Mouse (Mus musculus) layer of hippocampus, adult 18-20 months (tissue): ENCODE data around the gene Perm1. TPM values are rescaled to one million over a fixed set of nuclear protein-coding genes. Genes with fewer than 3 reads are reported as not detected.

Source experiments
- DNase-seq, 2 experiments: peaks; one replicate each; pipeline ENCODE4 v3.0.0; 2022; ENCODE audit warnings: low spot score in 2 of 2
- microRNA-seq, 2 experiments: library from miRNA; unstranded; fragments of <30 nt; microRNA quantifications; one replicate each; pipeline ENCODE4 v1.2.0; 2021
- total RNA-seq, 2 experiments: library from RNA; stranded (reverse); gene quantifications; 2 replicates each; pipeline ENCODE4 v1.2.3; 2021

The Perm1 gene
- total RNA-seq, 2 experiments from 2014 or later: 0.15 to 0.40 TPM

DNA sequence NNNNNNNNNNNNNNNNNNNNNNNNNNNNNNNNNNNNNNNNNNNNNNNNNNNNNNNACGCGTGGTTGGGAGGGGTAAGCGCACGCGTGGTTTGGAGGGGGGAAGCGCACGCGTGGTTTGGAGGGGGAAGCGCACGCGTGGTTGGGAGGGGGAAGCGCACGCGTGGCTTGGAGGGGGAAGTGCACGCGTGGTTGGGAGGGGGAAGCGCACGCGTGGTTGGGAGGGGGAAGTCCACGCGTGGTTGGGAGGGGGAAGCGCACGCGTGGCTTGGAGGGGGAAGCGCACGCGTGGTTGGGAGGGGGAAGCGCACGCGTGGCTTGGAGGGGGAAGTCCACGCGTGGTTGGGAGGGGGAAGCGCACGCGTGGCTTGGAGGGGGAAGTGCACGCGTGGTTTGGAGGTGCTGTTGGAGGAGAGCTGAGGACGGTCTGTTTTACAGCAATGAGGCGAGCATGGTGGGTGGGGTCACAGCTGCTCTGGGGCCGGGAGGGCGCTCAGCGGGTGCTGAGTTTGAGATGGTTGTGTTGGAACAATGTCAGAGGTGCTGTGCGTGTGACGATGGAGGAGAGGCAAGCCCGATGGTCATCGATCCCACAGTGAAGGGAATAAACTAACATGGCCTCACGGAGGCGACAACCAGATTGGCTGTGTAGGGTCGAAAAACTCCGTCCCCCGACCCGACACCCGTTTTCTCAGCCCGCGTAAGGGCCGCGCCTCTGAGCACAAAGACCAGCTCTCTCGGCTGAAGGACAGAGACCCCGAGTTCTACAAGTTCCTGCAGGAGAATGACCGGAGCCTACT lies 21.2 kb downstream of the Perm1 start:
- no peak for DNase-seq

DNA sequence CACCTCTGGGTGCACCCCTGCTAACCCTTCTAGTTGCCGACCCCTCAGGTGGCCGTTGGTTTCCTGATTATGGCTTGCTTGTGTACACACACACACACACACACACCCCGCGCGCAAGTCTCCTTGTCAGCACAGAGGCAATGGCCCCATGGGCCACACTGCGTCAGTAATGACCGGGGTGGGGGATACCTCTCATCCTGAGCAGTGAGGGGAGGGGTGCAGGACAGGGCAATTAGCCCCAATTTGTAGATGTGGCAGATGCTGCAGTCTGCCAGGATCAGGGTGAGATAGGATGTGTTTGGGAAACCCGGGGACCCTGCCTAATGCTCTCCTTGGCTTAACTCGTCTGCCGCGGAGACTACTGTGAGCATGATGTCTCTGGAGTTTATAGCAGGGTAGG lies 33.9 kb downstream of the Perm1 start:
- DNase-seq: no peak

DNA sequence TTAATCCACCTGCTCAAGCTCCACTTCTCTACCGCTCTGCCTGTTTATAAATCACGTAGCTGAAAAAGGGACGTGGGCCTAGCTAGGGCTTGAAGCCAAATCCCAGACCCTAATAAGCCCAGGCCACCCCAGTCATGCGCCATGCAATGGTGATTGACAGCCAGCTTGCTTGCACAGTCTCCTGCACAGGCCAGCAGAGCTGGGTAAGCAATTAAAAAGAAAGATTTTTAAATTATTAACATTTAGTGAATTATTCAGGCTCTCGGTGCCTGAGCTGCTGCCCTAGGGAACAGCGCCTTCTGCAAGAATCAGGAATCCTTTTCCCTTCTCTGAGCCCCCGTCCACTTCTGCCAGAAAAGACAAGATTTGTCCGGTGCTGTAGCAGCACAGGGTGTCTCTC lies 35.4 kb downstream of the Perm1 start:
- no peak for DNase-seq

DNA sequence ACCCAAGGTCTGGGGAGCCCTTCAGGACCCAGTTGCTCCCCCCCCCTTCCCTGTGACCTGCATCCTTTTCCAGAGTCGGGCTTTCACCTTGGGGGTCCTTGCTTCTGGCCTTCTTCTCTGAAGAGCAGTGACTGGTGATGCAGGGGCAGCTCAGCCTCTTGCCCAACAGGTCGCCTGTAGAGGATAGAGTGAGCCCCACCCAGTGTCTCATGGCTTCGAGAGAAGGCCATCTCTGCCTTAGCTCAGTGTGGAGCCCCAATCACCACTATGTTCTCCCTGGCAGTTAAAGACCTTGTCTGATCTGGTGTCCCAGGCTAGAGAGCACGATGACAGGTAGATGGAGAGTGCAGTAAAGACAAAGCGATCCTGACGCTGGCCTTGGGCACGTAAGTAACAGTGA lies 36.5 kb downstream of the Perm1 start:
- DNase-seq: no peak

DNA sequence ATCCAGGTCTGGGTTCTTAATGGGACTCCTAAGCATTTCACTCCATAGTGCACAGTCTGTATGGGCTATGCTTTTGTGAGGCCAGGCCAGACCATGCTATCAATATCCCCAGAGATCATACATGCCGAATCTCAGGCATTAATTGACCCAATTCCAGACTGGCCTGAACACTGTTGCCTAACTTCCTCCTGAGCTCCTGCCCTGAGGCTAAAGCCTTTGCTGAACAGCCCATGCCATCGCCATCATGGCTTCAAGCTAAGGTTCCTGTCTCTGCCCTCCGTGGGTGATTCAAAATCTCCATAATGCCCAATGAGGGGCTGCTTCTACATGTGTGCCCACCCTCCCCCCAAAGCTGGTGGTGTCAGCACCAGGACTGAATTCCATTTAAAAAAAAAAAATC lies 37.0 kb downstream of the Perm1 start:
- no peak for DNase-seq

DNA sequence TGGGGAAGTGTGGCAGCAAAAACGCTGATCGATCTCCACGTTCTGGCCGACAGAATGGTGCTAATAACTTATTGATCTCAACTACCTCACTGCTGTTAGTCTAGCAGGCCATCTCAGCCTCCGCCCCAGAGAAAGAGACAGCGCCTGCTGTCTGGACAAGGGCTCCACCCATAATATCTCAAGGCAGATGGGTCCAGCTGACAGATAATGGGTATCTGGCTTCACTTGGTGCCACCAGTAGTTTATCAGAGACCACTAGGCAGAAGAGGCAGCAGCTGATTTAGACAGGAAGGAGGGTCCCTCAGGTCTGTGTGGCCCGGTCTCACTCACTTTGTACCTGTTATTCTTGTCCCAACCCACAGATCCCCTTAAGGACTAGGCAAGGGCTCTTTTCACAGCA lies 37.4 kb downstream of the Perm1 start:
- no peak for DNase-seq

DNA sequence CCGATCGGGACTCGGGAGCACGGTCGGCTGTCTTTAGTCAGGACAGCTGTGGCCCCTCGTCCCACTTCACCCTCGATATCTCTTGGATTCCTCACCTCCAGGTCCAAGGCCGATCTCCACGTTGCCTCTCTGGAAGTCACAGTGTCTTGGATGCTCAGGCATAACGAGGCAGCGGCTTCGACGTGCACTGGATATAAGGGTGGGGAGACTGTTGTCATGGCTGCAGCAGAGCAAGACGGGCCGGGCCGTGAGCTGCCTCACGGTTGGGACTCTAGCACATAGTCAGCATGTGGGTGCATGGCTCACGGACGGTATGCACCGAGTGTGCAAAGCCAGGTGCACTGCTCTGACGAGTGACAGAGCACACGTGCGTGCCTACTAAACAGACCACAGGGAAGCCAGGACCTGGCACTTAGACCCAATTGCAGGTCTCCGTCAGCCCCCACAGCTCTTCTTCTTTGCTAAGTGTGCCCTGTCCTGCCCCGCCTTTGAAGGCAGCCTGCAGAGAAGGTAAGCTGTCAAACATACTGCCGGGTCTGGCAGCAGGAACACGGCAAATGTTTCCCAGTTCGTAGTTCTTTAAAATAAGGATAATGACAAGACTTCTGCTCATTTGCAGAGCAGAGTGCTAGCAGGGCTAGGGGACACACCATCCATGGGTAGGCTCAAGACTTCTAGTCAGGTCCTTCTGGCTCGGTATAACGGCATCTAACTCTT lies 38.9 kb downstream of the Perm1 start:
- no peak for DNase-seq

DNA sequence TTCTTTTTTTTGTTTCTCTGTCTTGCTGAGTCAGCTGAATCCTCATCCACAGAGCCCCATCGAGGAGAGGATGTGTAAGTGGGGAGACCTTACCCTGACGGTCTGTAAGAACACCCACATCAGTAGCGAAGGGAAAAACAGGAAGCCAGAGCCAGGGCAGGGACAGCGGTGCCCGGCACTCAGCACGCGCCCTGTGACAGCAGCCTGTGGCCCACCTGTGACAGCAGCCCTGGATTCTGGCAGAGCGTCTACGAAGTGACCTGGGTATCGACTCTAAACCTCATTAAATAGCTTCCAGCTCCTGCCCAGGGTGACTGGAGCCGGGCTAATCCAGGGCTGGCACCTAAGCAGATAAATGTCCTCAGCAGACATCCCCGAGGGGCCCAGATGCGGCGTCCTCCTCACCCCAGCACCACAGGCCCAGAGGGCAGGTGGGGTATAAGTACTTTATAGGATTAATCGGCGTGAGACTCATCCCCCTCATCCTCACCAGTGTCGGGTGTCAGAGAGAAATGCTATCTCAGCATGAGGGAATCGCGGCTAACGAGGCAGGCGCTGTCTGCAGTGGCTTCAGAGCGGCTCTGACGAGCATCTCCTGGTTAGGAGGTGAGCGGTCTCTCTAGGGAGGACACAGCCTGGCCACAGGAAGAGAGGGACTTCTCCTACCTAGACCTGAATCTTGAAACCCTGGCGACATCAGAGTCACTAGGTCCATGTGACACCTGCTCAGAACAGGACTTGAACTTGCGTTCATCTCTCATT lies 39.6 kb downstream of the Perm1 start, which contains the start of gene Samd11:
Samd11 (minus strand) TSS at position 580 of the 762 bp plus-strand sequence.
- DNase-seq: no peak

Small RNAs within 50 kb of the gene (microRNA-seq; reads per million reads assigned to microRNA genes)
- 1.5 to 4.7 reads per million in 2 experiments for gene Mir7658

Other genes starting within 250 kb of the Perm1 start
- 10 to 100 TPM in 1 of 2 experiments, 1 to 10 TPM in 1; 9.3 to 10.3 TPM for gene B3galt6, start 223.2 kb upstream of the Perm1 start, total RNA-seq
- 100 to 1,000 TPM; 202 to 203 TPM for gene Sdf4, start 223.0 kb upstream of the Perm1 start, total RNA-seq
- gene Tnfrsf4, start 202.0 kb upstream of the Perm1 start, total RNA-seq: 1 to 10 TPM in 1 of 2 experiments, under 1 TPM in 1; 0.94 to 1.4 TPM
- gene Tnfrsf18, start 189.7 kb upstream of the Perm1 start, total RNA-seq: not detected
- gene Ttll10, start 156.5 kb upstream of the Perm1 start, total RNA-seq: under 1 TPM; 0.33 to 0.35 TPM
- gene 9430015G10Rik, start 105.9 kb upstream of the Perm1 start, total RNA-seq: 10 to 100 TPM; 24.9 to 27.2 TPM
- under 1 TPM; 0.67 to 0.84 TPM for gene Rnf223, start 85.4 kb upstream of the Perm1 start, total RNA-seq
- 100 to 1,000 TPM; 118 to 120 TPM for gene Agrn, start 18.4 kb upstream of the Perm1 start, total RNA-seq
- under 1 TPM in 1 of 2 experiments, not detected in 1; 0.74 TPM for gene Isg15, start 15.1 kb upstream of the Perm1 start, total RNA-seq
- 1 to 10 TPM; 5.4 to 6.5 TPM for gene AW011738, start 12.6 kb upstream of the Perm1 start, total RNA-seq
- 10 to 100 TPM; 37.5 to 38.8 TPM for gene Plekhn1, start 19.0 kb downstream of the Perm1 start, total RNA-seq
- 10 to 100 TPM; 69.5 to 71.7 TPM for gene Noc2l, start 20.1 kb downstream of the Perm1 start, total RNA-seq
- gene Samd11, start 39.8 kb downstream of the Perm1 start, total RNA-seq: 1 to 10 TPM; 4.5 to 5.6 TPM
- not detected for gene Vmn2r-ps159, start 115.2 kb downstream of the Perm1 start, total RNA-seq